Mouse (Mus musculus) CD4-positive, CD25-positive, alpha-beta regulatory T cell, adult 2 months (primary cell): ENCODE measurements around the gene Mrps23.

ENCODE experiments used
- DNase-seq: peaks from one replicate; pipeline ENCODE4 v3.0.0-alpha.2; 2012; ENCODE audit warnings: low read depth, low spot score

The Mrps23 gene

DNA sequence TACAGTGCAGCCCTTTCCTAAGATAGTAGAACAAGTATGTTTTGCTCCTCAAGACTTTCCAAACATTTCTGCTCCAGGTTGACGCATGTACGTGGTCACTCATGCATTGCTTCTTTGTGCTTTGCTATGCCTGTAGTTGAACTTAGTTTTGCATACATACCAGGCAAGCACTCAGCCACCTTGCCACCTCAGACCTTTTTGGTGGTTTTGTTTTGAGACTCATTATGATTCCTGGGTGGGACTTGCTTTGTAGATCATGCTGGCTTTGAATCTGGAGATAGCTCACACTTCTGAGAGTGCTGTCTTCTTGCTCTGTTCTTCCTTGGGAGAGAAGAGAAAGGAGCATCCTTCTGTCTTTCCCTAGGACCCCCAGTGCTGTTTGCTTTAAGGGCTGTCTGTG is 3.5 kb downstream of the Mrps23 start:
- DNase-seq, result no peak

GRCm38 (mm10) chr11:88211824-88212582 is 7.8 kb downstream of the Mrps23 start:
- DNase-seq, result no peak

DNA sequence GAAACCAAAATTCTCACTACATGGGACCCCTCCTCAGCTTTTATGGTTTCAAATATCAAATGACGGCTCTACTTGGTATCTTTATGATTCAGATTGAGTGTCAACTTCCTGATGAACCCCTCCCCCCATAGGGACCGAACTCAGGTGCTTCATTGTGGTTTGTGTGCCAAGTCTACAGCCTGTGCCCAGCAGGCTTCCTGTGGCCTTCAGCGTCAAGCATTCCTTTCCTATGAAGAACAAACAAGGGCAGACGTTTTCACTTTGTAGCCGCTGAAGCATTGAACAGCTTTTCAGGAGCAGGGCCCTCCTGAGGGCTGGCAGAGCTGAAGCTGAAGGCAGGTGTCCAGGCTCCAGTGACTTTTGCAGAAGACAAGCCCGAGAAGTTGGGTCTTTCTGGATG is 9.6 kb downstream of the Mrps23 start:
- DNase-seq, result no peak

DNA sequence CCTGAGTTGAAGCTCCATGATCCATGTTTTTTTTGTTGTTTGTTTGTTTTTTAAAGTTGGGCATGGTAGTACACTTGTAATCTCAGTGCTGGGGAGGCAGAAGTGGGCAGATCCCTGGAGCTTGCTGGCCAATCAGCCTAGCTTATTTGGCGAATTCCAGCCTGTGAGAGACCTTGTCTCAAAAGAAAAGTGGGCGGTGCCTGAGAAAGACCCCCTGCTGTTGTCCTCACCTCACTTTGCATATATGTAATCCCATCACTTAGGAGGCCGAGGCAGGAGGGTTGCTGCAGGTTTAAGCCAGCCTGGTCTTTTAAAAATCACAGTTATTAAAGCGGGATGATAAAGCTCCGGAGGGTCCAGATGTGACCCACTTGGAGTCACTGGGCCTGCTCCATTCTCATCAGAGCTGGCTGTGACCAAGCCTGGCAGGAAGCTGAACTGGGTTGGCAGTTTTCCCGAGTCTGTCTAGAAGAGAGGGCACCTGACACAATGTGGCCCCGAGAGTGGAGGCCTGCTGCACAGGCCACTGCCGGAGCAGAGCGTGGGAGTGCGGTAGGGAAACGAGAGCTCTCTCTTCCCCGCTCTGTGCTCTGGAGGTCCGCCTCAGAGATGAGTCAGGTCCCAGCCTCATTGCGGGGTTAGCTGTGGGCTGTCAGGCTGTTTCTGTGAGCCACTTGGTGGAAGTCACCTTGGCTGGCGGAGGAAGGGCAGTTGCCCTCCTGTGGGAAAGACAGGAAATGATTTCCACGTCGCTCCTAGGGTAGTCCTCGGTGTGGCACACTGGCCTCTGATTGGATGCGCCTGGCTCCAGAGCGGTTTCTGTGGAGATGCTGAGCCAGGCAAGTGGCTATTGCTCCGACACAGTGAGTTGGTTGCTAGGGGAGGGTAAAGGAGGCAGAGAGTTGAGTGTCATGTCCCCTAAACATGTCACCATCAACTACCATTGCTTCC is 11.0 kb downstream of the Mrps23 start:
- no peak for DNase-seq

GRCm38 (mm10) chr11:88216231-88216685 is 12.1 kb downstream of the Mrps23 start:
- DNase-seq, result peak; percentile 83

- no peak for DNase-seq
Observed at GRCm38 (mm10) chr11:88218155-88218554, 14.0 kb downstream of the Mrps23 start.

DNA sequence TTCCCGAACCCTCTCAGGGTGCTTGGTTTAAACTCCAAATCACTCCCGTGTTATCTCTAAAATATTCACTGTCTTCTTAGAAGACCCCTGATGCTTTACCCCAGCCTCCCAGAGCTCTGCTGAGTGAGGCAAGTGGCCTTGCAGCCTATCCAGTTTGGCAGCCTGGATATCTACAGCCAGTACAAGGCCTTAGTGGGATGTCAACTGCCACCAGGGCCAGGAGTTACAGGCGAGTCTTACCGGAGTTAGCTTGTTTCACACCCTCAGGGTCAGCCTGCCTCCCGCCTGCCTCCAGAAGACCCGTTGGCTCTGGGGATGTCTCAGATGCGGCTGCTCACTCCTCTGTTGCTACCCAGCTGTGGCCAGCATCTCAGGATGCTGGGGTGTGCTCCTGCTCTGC is 14.4 kb downstream of the Mrps23 start:
- DNase-seq, result no peak

- no peak for DNase-seq
Observed at GRCm38 (mm10) chr11:88221929-88222475, 17.8 kb downstream of the Mrps23 start.

- DNase-seq, result no peak
Observed at GRCm38 (mm10) chr11:88227001-88227957, 23.1 kb downstream of the Mrps23 start.

DNA sequence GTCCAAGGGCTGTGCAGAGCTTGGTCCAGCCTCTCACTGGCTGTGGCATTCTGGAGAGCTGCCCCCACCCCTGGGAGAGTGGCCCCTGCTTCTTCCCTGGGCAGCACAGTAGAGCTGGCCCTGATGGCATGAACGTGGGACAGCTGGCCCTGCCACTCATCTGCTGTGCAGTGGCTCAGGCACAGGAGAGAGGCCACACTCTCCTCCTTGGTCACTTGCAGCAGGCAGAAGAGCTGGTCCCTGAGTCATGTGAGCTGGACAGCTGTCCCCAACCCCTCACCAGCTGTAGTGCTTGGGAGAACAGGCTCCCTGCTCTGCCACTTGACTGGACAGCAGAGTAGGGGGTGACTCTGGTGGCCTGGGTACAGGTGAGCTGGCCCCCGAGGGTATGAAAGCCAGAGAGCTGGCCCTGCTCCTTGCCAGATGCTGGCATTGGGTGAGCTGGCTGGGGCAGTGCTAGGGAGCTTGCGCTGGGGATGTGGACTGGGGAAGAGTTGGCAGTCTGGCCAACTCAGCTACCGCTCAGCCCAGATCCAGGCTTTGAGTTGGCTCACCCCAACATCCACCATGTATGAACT is 27.1 kb downstream of the Mrps23 start:
- no peak for DNase-seq

- peak; percentile 73 for DNase-seq
Observed at GRCm38 (mm10) chr11:88233528-88234427, 29.6 kb downstream of the Mrps23 start.

DNA sequence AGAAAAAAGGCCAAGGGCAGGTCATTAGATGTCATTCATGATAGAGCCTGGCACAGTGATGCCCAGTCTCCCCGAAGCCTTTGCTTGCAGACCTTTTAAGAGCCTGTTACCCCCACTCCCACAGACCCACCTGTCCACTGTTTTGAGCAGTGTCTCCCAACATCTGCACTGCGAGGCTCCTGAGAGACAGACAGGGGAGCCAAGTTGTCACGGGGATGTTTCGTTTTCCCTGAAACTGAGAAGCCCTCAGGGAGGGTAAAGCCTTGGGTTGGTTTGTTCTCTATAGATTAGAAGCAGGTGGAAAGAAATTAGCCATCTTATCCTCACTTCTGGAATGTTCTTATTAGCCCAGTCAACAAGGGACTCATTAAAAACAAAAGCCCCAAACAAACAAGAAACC is 30.6 kb downstream of the Mrps23 start:
- no peak for DNase-seq

GRCm38 (mm10) chr11:88235221-88236203 is 31.3 kb downstream of the Mrps23 start:
- no peak for DNase-seq

DNA sequence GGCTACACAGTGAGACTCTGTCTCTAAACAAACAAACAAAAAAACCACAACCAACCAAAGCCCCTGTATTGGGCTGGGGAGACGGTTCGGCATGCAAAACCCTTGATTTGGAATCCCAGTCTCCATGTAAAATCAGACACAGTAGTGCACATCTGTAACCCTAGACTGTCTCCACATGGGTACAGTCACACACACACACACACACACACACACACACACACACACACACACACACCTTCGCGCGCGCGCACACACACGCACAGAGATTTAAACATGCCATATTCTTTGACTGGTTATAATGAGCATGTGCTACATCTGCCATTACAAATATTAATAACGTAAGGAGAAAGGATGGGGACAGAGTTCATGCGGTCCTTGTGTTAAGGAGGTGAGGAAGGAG is 36.1 kb downstream of the Mrps23 start:
- no peak for DNase-seq

DNA sequence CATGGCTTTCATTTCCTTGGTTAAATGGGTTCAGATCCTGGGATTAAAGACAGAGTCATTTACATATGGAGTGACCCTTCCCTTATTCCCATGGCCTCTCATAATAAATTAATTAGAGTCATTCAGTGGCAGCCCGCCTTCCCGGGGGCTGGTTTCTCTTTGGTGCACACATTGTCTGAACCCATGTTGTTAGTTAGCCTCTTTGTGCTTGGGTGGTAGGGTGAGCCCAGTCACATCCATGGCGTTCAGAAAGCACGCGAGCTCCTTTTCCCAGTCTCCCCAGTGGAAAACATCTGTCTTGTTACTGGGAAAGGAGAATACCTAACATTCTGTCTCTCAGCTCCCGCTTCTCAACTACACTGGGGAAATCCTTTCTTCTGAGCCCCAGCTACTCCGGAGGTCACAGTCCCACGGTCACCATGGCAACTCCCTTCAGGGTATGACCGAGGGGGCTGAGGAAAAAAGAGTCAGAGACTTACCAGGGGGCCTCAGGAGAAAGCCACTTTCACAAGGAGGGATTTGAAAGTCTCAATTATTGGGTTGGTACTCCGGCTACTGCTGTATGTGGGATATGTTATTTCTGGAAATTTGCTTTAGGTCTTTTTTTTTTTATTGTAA is 36.7 kb downstream of the Mrps23 start:
- DNase-seq, result no peak

DNA sequence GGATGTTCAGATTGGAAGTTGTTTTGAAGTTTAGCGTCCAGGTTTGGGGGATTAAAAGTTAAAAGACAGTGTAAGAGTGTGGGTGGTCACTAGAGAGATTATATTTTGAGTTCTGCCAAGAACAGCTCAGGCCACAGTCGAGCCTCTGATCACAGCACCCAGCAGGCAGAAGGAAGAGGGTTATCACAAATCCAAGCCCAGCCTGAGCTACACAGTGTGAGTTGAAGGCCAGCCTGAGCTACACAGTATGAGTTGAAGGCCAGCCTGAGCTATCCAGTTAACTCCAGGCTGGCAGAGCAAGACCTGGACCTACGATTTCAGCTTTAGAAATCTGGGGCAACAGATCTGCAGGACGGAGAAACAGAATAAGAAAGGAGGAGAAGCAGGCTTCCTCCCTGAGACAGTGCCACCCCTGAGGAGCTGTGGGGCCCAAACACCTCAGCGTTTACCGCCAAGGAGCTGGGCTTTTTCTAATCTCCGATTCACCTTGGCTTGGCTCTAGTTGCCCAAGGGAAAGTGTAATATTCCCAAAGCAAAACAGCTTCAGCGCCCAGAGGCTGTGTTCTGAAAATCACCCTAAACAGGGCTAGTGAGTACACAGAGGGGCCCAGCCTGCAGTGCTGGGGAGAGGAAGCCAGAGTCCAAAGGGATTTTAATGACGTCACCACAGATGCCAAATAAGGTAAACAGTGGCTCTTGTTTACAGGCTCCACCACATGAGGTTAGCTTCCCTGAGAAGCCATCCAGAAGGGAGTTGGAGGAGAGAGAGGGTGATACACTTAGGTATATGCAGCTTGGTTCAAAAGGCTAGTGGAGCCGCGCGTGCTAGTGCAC is 37.5 kb downstream of the Mrps23 start:
- no peak for DNase-seq

DNA sequence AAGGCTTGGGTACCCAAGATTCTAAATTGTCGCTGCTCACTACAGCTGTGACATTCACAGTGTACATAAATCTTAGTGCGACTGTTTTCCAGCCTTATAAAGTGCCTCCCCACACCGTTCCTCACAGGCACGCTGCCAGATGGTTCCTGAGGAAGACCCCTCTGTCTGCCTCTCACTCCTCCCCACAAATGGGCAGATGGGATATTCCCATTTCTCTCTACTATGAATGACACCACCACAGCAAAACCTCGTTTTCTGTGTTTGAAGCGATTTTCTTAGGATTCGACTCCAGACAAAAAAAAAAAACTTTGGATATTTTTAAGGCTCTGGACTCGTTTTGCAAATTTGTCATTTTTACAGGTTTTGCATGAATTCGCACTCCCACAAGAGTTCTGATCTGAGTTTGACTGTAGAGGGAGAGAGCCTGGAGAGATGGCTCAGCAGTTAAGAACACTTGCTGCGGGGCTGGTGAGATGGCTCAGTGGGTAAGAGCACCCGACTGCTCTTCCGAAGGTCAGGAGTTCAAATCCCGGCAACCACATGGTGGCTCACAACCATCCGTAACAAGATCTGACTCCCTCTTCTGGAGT is 41.5 kb downstream of the Mrps23 start:
- no peak for DNase-seq
